9 mouse cellular contexts compared by ENCODE assay signal in the genomic region with DNA sequence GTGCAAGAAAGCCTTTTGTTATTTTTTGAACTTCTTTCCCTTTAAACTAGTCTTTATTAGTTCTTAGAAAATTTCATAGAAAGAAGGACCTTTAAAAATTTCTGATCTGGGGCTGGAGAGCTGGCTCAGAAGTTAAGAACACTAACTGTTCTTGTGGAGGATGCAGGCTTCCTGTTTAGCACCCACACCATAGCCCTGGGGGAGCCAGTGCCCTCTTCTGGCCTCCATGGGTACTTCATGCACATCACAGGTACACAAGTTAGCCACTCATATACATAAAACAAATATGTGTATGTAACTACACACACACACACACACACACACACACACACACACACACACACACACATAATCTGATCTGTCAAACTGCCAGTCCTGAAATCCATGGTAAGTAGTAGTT. TPM values are rescaled to one million over a fixed set of nuclear protein-coding genes. Genes with fewer than 3 reads are reported as not detected.
DNase-seq lines count a peak whose midpoint lies in the region; ATAC-seq and TF ChIP-seq lines count a peak whose summit lies in the region.
"Had no signal": no experiment of that assay in that cellular context is flagged by ENCODE, and none has a peak within 500 bp of the region (broad histone marks: within the 10 kb centered on the region; RNA-seq: fewer than 3 reads in every experiment).

No protein-coding gene starts in this region.

- no peaks in the 10 kb centered on the region for H3K27me3 ChIP-seq in forebrain, embryonic 11.5 days (ENCODE audit: control insufficient read depth, insufficient read depth, low read length)
- no peaks in the 10 kb centered on the region for H3K27me3 ChIP-seq in forebrain, embryonic 16.5 days (replicated peaks; ENCODE audit: control insufficient read depth, insufficient read depth, low read length)
- no peaks in the 10 kb centered on the region for H3K27me3 ChIP-seq in kidney, postnatal 0 days (ENCODE audit: insufficient read depth, low read length)

- peak; percentile 38 for TF ChIP-seq CTCF in cortical plate, adult 2 months (IDR thresholded peaks at IDR 0.05; ENCODE audit: extremely low read depth, insufficient read depth, low read length)
- peak; percentile 72 for TF ChIP-seq CTCF in kidney, postnatal 0 days (IDR thresholded peaks at IDR 0.05; ENCODE audit: low read depth)

- H3K27ac ChIP-seq in forebrain, embryonic 11.5 days (ENCODE audit: low read depth, low read length) = no peak overlapping the region
- H3K27ac ChIP-seq in forebrain, embryonic 16.5 days (ENCODE audit: low read length) = no peak overlapping the region
- H3K27ac ChIP-seq in cortical plate, adult 2 months (ENCODE audit: insufficient read depth, low read length) = no peak overlapping the region
- H3K27ac ChIP-seq in kidney, postnatal 0 days = no peak overlapping the region

- TF ChIP-seq POLR2A in cortical plate, adult 2 months (IDR thresholded peaks at IDR 0.05; ENCODE audit: extremely low read depth, insufficient read depth, low read length) = no peak

- H3K9me3 ChIP-seq in forebrain, embryonic 11.5 days (ENCODE audit: control insufficient read depth, low read length) = no peaks in the 10 kb centered on the region
- no peaks in the 10 kb centered on the region for H3K9me3 ChIP-seq in forebrain, embryonic 16.5 days (ENCODE audit: control insufficient read depth, low read length)
- no peaks in the 10 kb centered on the region for H3K9me3 ChIP-seq in kidney, postnatal 0 days (replicated peaks; ENCODE audit: low read length)

- no peaks in the 10 kb centered on the region for H3K4me1 ChIP-seq in forebrain, embryonic 11.5 days (replicated peaks; ENCODE audit: control insufficient read depth, insufficient read depth, low read length)
- 0 out of 2 replicates have a peak, but pooled peaks cover 2% of the 10 kb centered on the region for H3K4me1 ChIP-seq in forebrain, embryonic 16.5 days (replicated peaks; ENCODE audit: control insufficient read depth, insufficient read depth, low read length)
- H3K4me1 ChIP-seq in cortical plate, adult 2 months (ENCODE audit: control insufficient read depth, insufficient read depth, low read length) = peaks cover 2% of the 10 kb centered on the region; the same call in 1 of the 2 replicates
- H3K4me1 ChIP-seq in kidney, postnatal 0 days (replicated peaks; ENCODE audit: insufficient read depth, low read length) = no peaks in the 10 kb centered on the region

- no peak for ATAC-seq in forebrain, embryonic 11.5 days (replicated peaks; ENCODE audit: low FRiP score)
- no peak for ATAC-seq in forebrain, embryonic 16.5 days
- no peak for ATAC-seq in kidney, postnatal 0 days (replicated peaks; ENCODE audit: low FRiP score, low read depth)
- peak; percentile 86; the same call in 1 of the 2 replicates for ATAC-seq in neutrophil, adult 5-6 weeks (ENCODE audit: extremely low read depth, insufficient number of reproducible peaks, low FRiP score, poor library complexity, severe bottlenecking)

- DNase-seq in forebrain, embryonic 11.5 days (ENCODE audit: low spot score) = peak; percentile 63
- peak; percentile 53 for DNase-seq in right cerebral cortex, postnatal 4 days
- DNase-seq in right cerebral cortex, postnatal 25 days = no peak
- DNase-seq in kidney, postnatal 0 days (ENCODE audit: low spot score) = peak; percentile 33
- no peak for DNase-seq in urinary bladder, adult 18-20 months (ENCODE audit: low spot score in 2 of 2)

- no peak overlapping the region for H3K9ac ChIP-seq in forebrain, embryonic 11.5 days (ENCODE audit: low read length)
- no peak overlapping the region for H3K9ac ChIP-seq in forebrain, embryonic 16.5 days (replicated peaks; ENCODE audit: low read depth, low read length)
- H3K9ac ChIP-seq in kidney, postnatal 0 days (ENCODE audit: low read depth, low read length) = no peak overlapping the region

- no peaks in the 10 kb centered on the region for H3K36me3 ChIP-seq in forebrain, embryonic 11.5 days (ENCODE audit: control insufficient read depth, insufficient read depth, low read length)
- H3K36me3 ChIP-seq in forebrain, embryonic 16.5 days (ENCODE audit: control insufficient read depth, insufficient read depth) = peaks cover 6% of the 10 kb centered on the region; the same call in 1 of the 2 replicates
- H3K36me3 ChIP-seq in kidney, postnatal 0 days (ENCODE audit: insufficient read depth, low read length) = peaks cover 5% of the 10 kb centered on the region; the same call in 1 of the 2 replicates

- H3K4me3 ChIP-seq in forebrain, embryonic 11.5 days (ENCODE audit: low read depth, low read length) = no peak overlapping the region
- no peak overlapping the region for H3K4me3 ChIP-seq in forebrain, embryonic 16.5 days (replicated peaks; ENCODE audit: low read length)
- no peak overlapping the region for H3K4me3 ChIP-seq in cortical plate, adult 2 months (ENCODE audit: insufficient read depth, low read length)
- H3K4me3 ChIP-seq in kidney, postnatal 0 days (replicated peaks; ENCODE audit: low read depth, low read length) = no peak overlapping the region

- H3K4me2 ChIP-seq in forebrain, embryonic 11.5 days (ENCODE audit: low read depth, low read length, severe bottlenecking) = no peak overlapping the region
- H3K4me2 ChIP-seq in forebrain, embryonic 16.5 days (ENCODE audit: low read length) = no peak overlapping the region
- no peak overlapping the region for H3K4me2 ChIP-seq in kidney, postnatal 0 days (ENCODE audit: low read length)

RNA-seq across cellular contexts. Expression of a gene that starts 7.9 kb away (rescaled TPM):
- polyA plus RNA-seq in forebrain, embryonic 11.5 days (2014; fragmentation: Nextera tagmentation; extraction: Ambion mirVana) = 4.8 and 4.9 TPM in 2 replicates
- polyA plus RNA-seq in forebrain, embryonic 16.5 days (2015; fragmentation: Nextera tagmentation; extraction: Ambion mirVana) = 80.6 and 81.0 TPM in 2 replicates
- 64.3 and 68.0 TPM in 2 replicates for polyA plus RNA-seq in cortical plate, adult 2 months (2012; rRNA removed)
- polyA plus RNA-seq in kidney, postnatal 0 days (2015; fragmentation: Nextera tagmentation; extraction: Ambion mirVana) = 0.36 and 0.67 TPM in 2 replicates
- not detected in 2 replicates for total RNA-seq in neutrophil, adult 5-6 weeks (2017)

RNA-seq across cellular contexts. Expression of a gene that starts 25.3 kb away (rescaled TPM):
- polyA plus RNA-seq in forebrain, embryonic 11.5 days (2014; fragmentation: Nextera tagmentation; extraction: Ambion mirVana) = 25.4 and 27.9 TPM in 2 replicates
- polyA plus RNA-seq in forebrain, embryonic 16.5 days (2015; fragmentation: Nextera tagmentation; extraction: Ambion mirVana) = 42.4 and 43.9 TPM in 2 replicates
- 31.3 and 32.0 TPM in 2 replicates for polyA plus RNA-seq in cortical plate, adult 2 months (2012; rRNA removed)
- polyA plus RNA-seq in kidney, postnatal 0 days (2015; fragmentation: Nextera tagmentation; extraction: Ambion mirVana) = 12.4 and 12.6 TPM in 2 replicates
- total RNA-seq in neutrophil, adult 5-6 weeks (2017) = 18.7 and 25.3 TPM in 2 replicates

RNA-seq across cellular contexts. Expression of a gene that starts 52.1 kb away (rescaled TPM):
- 15.3 and 19.5 TPM in 2 replicates for polyA plus RNA-seq in forebrain, embryonic 11.5 days (2014; fragmentation: Nextera tagmentation; extraction: Ambion mirVana)
- polyA plus RNA-seq in forebrain, embryonic 16.5 days (2015; fragmentation: Nextera tagmentation; extraction: Ambion mirVana) = 24.9 and 25.9 TPM in 2 replicates
- polyA plus RNA-seq in cortical plate, adult 2 months (2012; rRNA removed) = not detected in 2 replicates
- 8.1 and 8.5 TPM in 2 replicates for polyA plus RNA-seq in kidney, postnatal 0 days (2015; fragmentation: Nextera tagmentation; extraction: Ambion mirVana)
- total RNA-seq in neutrophil, adult 5-6 weeks (2017) = not detected in 2 replicates
- polyA plus RNA-seq: large intestine, adult 2 months had no signal

Comparison
In these comparisons a context has a peak if more than half of its experiments do, and no peak if none do; other contexts are left out.
1. DNase-seq: peak in forebrain, embryonic 11.5 days (single experiment), right cerebral cortex, postnatal 4 days (single experiment) and kidney, postnatal 0 days (single experiment); none in right cerebral cortex, postnatal 25 days (single experiment) and urinary bladder, adult 18-20 months (0 of 2).
2. RNA of a gene that starts 7.9 kb away (polyA plus RNA-seq): 80.6 to 81.0 TPM in forebrain, embryonic 16.5 days and 64.3 to 68.0 TPM in cortical plate, adult 2 months; 4.8 to 4.9 TPM in forebrain, embryonic 11.5 days and 0.36 to 0.67 TPM in kidney, postnatal 0 days; every median in the first group is over 10 times any median in the second.